Mouse (Mus musculus): ENCODE data around the gene Rab8a.

Rab8a gene

DNA sequence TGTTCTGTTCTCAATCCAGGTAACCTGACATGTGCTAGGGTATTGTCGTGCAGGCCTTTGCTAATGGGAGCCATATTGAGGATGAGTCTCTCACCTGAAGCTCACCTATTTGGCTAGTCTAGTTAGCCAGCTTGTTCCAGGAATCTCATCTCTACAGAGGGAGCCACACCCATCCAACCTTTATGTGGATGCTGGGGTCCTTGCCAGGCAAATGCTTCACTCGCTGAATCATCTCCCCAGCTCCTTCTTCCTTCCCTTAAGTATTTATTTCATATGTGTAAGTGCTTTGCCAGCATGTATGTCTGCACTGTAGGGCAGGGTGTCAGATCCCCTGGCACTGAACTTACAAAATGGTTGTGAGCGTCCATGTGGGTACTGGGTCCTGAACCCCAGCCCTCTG, 14.4 kb upstream of the Rab8a start:
- DNase-seq (ENCODE audit: low spot score in 2 of 2): no peak

GRCm38 (mm10) chr8:72147266-72147665, 13.7 kb upstream of the Rab8a start:
- DNase-seq (ENCODE audit: low spot score in 2 of 2): no peak

DNA sequence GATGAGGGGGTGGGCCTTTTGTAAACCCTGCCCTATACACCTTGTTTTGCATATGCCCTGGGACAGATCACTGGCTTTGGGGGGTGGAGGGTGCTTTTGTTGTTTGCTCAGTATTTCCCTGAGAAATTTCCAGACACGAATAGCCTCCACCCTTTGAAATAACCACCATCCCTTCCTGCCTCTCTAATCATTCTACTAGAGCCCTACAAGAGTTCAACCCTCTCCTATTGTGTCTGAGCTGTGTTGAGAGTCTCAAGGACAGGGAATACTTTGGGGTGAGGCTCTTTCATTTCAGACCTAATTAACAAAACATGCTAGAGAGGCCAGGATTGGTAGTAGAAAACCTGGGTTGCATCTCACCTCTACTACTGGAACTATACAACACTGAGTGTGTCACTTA, 11.9 kb upstream of the Rab8a start:
- DNase-seq (ENCODE audit: low spot score in 2 of 2): no peak

- DNase-seq (ENCODE audit: low spot score in 2 of 2): no peak
Observed at GRCm38 (mm10) chr8:72151418-72152078, 9.5 kb upstream of the Rab8a start.

GRCm38 (mm10) chr8:72153382-72153781, 7.6 kb upstream of the Rab8a start:
- no peak for DNase-seq (ENCODE audit: low spot score in 2 of 2)

DNA sequence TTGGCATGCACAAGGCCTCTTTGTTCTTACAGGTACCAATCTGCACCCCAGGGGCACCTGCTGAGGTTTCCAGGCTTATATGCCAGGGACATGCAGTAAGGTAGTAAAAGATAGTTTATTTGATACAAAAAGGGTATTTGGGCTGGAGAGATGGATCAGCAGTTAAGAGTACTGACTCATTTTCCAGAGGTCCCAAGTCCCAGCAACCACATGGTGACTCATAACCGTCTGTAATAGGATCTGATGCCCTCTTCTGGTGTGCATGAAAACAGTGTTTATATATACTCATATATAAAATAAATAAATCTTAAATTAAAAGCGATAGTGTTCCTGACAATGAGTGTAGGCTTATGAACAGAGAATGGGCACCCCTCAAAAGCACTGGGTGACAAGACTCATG, 2.9 kb upstream of the Rab8a start:
- no peak for DNase-seq (ENCODE audit: low spot score in 2 of 2)

GRCm38 (mm10) chr8:72158726-72159125, 2.3 kb upstream of the Rab8a start:
- no peak for DNase-seq (ENCODE audit: low spot score in 2 of 2)

- DNase-seq (ENCODE audit: low spot score in 2 of 2): no peak
Observed at GRCm38 (mm10) chr8:72160007-72160406, 993 bp upstream of the Rab8a start.

DNA sequence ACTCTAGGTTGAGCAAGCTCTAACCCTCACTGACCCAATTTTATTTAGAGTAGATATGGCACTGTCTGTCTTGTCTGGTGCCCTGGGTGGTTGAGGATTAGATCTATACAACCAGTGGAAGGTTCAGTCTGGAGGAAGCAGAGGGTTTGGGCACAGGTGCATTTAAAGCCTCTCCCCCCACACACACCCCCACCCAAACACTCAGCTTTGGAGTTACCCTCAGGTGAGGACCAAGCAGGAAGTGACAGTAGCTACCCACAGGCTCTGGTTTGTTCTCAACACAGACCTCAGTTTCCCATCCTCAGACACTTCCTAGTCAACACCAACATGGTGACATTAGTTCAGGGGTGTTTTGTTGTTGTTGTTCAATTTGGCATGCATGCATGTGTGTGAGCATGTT, 1.8 kb downstream of the Rab8a start:
- no peak for DNase-seq (ENCODE audit: low spot score in 2 of 2)

DNA sequence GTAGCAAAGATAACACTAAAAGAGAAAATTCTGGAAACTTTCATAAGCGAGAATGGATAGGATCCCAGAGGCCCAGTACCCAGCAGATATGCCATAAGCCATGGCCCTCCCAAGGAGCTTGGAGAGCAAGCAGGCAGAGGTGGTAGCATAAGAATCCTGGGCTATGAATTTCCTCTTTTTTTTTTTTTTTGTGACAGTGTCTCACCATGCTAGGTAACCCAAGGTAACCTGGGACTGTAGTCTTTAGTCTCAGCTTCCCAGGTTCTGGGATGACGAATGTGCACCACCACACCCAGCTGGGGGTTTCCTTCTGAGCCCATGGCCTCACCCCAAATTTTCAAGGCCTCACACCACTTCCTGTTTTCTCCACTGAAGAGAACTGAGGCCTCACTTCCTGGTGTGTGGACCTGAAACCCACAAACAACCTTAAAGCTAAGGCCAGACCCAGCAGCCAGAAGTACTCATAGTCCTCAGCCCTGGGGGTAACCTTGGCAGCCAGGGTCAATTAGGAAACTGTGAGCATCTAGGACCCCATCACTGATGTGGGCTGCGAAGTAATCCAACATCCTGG, 8.2 kb downstream of the Rab8a start:
- DNase-seq (ENCODE audit: low spot score in 2 of 2): peak in 1 of 2 experiments; percentile 45

DNA sequence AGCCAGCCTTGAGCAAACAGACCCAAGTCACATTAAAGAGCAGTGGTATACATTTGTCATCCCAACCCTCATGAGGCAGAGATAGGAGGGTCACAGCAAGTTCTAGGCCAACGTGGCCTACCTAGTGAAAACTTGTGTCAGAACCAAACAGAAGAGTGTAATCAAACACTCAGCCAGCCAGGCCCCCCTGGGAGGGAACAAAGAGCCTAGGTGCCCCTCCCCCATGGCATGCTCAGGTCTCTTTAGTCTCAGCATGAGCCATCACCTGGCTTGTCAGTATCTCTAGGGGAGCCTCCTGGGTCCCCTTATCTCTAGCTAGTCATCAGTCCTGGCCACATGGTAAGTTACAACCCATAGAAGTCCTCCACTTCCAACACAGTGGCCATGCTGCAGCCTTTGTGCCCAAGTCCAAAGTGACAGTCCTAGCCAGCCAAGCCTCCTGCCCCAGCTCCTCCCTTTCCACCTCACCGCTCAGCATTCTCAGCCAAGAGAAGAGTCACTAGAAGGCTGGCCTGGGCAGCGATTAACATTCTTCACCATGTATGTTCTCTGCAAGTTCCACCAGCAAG, 8.8 kb downstream of the Rab8a start:
- DNase-seq (ENCODE audit: low spot score in 2 of 2): peak in 1 of 2 experiments; percentile 27

GRCm38 (mm10) chr8:72177346-72177925, 16.4 kb downstream of the Rab8a start:
- DNase-seq (ENCODE audit: low spot score in 2 of 2): peak; percentile 43 to 67

- no peak for DNase-seq (ENCODE audit: low spot score in 2 of 2)
Observed at GRCm38 (mm10) chr8:72183554-72184202, 22.7 kb downstream of the Rab8a start.

- no peak for DNase-seq (ENCODE audit: low spot score in 2 of 2)
Observed at GRCm38 (mm10) chr8:72187793-72188331, 26.9 kb downstream of the Rab8a start.

- DNase-seq (ENCODE audit: low spot score in 2 of 2): peak; percentile 50 to 64
Observed at GRCm38 (mm10) chr8:72189417-72190214, 28.6 kb downstream of the Rab8a start, which contains the start of gene Hsh2d. Gene Hsh2d (plus strand): TSS chr8:72189638.

- DNase-seq (ENCODE audit: low spot score in 2 of 2): no peak
Observed at GRCm38 (mm10) chr8:72190215-72190539, 29.2 kb downstream of the Rab8a start.

- no peak for DNase-seq (ENCODE audit: low spot score in 2 of 2)
Observed at GRCm38 (mm10) chr8:72192065-72192464, 31.1 kb downstream of the Rab8a start.

GRCm38 (mm10) chr8:72197997-72198396, 37.0 kb downstream of the Rab8a start:
- DNase-seq (ENCODE audit: low spot score in 2 of 2): no peak

DNA sequence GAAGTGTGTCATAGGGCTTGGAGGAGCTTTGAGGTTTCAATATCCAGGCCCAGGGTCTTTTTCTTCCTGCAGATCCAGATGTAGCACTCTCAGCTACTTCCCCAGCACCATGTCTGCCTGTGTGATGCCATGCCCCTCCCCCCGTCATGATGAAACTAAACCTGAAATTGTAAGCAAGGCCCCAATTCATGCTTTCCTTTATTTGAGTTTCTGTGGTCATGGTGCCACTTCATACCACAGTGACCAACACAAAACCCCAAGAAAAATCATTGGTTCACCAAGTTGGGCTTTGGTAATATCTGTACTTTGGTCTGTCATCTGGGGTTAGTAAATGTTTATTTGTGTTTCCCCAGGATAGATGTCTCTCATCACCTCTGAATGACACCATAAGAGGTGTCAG, 47.6 kb downstream of the Rab8a start:
- DNase-seq (ENCODE audit: low spot score in 2 of 2): no peak

GRCm38 (mm10) chr8:72210222-72210621, 49.2 kb downstream of the Rab8a start:
- no peak for DNase-seq (ENCODE audit: low spot score in 2 of 2)

DNA sequence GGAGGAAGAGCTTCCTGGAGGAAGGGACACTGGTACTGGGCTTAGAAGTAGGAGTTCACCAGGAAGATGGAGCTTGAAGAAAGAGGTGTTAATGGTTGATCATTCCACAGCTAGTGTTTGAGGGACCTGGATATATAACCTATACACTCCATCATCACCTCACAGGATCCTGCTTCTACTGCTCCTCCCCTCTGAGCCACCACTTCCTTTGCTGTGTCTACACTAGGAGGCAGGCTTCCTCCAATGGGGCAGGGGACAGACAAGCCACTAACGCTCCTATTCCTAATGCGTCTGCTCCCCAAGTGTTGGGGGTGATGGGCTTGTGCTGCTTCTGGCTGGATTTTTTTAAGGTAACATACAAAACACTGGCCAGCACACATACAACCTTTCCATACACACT, 49.7 kb downstream of the Rab8a start:
- no peak for DNase-seq (ENCODE audit: low spot score in 2 of 2)

DNA sequence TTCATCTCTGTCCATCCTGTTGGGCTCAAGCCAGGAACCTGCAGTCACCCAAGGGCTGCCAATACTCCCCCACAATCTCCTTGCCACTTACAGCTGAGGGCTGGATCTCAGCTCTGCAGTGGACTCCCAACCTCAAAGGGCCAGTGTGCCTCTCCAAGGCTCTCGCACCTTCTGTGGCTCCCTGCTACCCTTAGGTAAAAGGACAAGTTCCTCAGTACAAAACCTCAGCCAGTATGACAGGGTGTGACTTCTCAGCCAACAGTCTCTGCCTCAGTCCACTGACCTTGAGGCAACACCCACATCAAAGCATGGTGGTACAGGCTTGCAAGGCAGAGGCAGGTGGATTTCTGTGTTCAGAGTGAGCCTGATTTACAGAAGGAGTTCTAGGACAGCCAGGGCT, 50.8 kb downstream of the Rab8a start:
- no peak for DNase-seq (ENCODE audit: low spot score in 2 of 2)
